Mouse (Mus musculus) small intestine, adult 2 months (tissue): ENCODE data around the gene Hmgb2.

Source experiments
- CTCF ChIP-seq: fragments of 200-500 bp; IDR thresholded peaks from 2 replicates; pipeline ENCODE4 v1.5.1; 2012; ENCODE audit warnings: low read depth, mild to moderate bottlenecking, control low read depth, inconsistent platforms, low read length, moderate library complexity, mixed read lengths; ENCODE audit not compliant: insufficient replicate concordance, insufficient read length; ENCODE audit errors: extremely low read depth
- POLR2A ChIP-seq: fragments of 200-500 bp; IDR thresholded peaks from 2 replicates; pipeline ENCODE4 v1.6.1; 2012; ENCODE audit warnings: low read depth, mild to moderate bottlenecking, control low read depth, inconsistent platforms, low read length, moderate library complexity

- TF ChIP-seq POLR2A (no peak), CTCF (no peak)
These were observed 48.0 kb upstream of the Hmgb2 start for GRCm38 (mm10) chr8:57463757-57464156.
